Mouse (Mus musculus): ENCODE results near the gene Hes1. TPM values are rescaled to one million over a fixed set of nuclear protein-coding genes. Genes with fewer than 3 reads are reported as not detected.

Gene Hes1
- polyA plus RNA-seq, 1 experiment from 2014 or later = 19.7 TPM

DNA sequence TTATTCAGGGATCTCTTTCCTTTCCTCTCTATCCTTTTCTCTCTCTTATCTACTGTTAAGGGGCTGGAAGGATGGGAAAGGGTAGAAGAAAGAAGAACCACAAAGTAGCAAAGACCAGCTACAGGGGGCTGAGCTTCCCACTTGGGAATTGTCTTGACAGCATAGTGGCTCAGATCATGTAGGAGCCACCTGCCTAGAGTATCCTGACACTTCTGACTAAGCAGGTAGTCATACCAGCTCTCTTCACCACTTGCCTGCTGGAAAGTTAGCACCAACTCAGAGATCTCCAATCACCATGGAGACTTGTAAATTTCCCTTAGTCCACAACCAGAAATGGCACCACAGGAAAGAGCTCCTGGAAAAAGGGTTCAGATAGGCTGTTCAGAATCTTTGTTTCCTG is 46.9 kb downstream of the Hes1 start:
- Histone ChIP-seq H3K36me3 (no peaks in the 10 kb centered on the region), H3K27ac (no peak overlapping the region), H3K9ac (replicated peaks) (no peak overlapping the region), H3K4me1 (replicated peaks) (no peaks in the 10 kb centered on the region), H3K9me3 (peaks cover 12% of the 10 kb centered on the region; the same call in 1 of the 2 replicates), H3K4me3 (replicated peaks) (no peak overlapping the region), H3K27me3 (peaks cover 51% of the 10 kb centered on the region), H3K4me2 (replicated peaks) (no peak overlapping the region)
- no peak for ATAC-seq

DNA sequence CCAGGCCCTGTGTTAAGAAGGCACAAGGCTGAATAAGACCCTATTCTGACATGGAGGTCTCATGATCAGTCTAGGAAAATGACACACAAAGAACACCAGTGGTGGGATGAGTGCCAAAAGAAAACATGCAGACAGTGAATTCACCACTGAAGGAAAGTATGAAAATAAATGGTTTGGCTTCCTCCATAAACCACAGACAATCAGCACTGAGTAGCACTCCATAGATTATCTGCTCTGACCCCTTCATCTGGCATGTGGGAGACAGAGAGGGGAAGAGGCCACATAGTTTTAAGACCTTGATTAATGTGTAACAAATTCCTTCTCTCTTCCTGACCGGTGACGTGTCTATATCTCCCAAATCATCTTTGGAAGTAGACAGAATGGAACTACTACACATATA is 47.4 kb downstream of the Hes1 start:
- peaks cover 12% of the 10 kb centered on the region; the same call in 1 of the 2 replicates for H3K9me3 ChIP-seq
- H3K27ac ChIP-seq = no peak overlapping the region
- H3K4me1 ChIP-seq (replicated peaks) = no peaks in the 10 kb centered on the region
- no peak overlapping the region for H3K9ac ChIP-seq (replicated peaks)
- H3K36me3 ChIP-seq = no peaks in the 10 kb centered on the region
- WGBS = 97% methylated on average over 2 of the region's 2 CpGs
- peaks cover 51% of the 10 kb centered on the region for H3K27me3 ChIP-seq
- no peak for ATAC-seq
- no peak overlapping the region for H3K4me2 ChIP-seq (replicated peaks)
- H3K4me3 ChIP-seq (replicated peaks) = no peak overlapping the region

DNA sequence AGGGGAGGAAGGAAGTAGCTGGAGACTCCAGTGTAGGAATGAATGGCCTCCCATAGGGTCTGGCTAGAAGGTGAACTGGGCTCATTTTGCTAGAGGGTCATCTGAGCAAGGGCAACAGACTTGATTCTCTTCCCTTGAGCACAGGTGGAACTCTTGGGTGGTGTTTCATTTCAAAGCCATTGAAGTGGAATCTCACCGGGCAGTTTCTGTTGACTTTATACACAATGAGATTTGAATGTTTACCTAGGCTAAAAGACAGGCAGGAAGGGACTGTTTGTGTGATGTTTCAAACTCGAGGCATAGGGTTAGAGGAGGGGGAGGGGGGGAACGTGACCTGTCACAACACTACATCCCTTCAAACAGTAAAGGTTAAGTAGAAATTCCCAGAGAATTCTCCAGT is 49.0 kb downstream of the Hes1 start:
- Histone ChIP-seq H3K4me3 (replicated peaks) (no peak overlapping the region), H3K9me3 (peaks cover 12% of the 10 kb centered on the region; the same call in 1 of the 2 replicates), H3K27me3 (peaks cover 53% of the 10 kb centered on the region), H3K9ac (replicated peaks) (no peak overlapping the region), H3K4me2 (replicated peaks) (no peak overlapping the region), H3K36me3 (no peaks in the 10 kb centered on the region), H3K27ac (no peak overlapping the region), H3K4me1 (replicated peaks) (no peaks in the 10 kb centered on the region)
- no peak for ATAC-seq
- WGBS = 53% methylated on average over 3 of the region's 3 CpGs

DNA sequence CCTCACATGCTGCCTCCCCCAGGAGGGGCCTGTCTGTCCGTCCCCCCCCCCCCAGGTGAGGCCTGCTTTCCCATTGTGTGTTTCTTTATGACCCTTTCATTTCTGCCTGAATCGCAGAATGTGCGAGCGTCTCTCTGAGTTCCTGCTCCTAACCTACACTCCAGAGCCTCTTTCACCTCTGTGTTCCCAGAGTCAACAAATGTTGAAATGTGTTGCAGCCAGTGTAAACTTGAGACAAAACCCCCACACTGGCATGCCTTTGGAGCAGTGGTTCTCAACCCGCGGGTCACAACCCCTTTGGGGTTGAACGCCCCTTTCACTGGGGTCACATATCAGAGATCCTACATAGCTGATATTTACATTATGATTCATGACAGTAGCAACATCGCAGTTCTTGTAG is 49.6 kb downstream of the Hes1 start:
- H3K27ac ChIP-seq = no peak overlapping the region
- 81% methylated on average over 8 of the region's 8 CpGs for WGBS
- H3K4me1 ChIP-seq (replicated peaks) = no peaks in the 10 kb centered on the region
- ATAC-seq = no peak
- peaks cover 59% of the 10 kb centered on the region for H3K27me3 ChIP-seq
- H3K9me3 ChIP-seq = peaks cover 12% of the 10 kb centered on the region; the same call in 1 of the 2 replicates
- H3K36me3 ChIP-seq = no peaks in the 10 kb centered on the region
- no peak overlapping the region for H3K4me3 ChIP-seq (replicated peaks)
- no peak overlapping the region for H3K9ac ChIP-seq (replicated peaks)
- no peak overlapping the region for H3K4me2 ChIP-seq (replicated peaks)

DNA sequence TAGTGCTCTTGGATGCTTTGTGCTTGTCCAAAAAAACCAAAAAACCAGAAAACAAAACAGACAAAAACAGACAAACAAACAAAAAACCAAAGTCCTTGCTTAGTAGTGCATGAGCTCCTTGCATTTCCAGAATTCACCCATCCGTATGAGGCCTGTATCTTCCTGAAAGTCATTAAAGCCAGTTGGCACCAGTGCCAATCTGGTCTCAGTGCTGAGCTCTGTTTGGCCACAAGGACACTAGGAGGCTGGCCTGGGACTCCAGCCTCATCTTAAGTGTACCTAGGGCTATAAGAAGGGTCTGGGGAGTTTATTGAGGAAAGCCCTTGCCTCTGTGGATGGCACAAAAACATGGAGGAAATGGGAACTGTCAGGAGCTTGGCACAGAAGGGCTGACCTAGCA is 50.3 kb downstream of the Hes1 start:
- Histone ChIP-seq H3K36me3 (no peaks in the 10 kb centered on the region), H3K4me2 (replicated peaks) (no peak overlapping the region), H3K9me3 (peaks cover 11% of the 10 kb centered on the region; the same call in 1 of the 2 replicates), H3K27ac (no peak overlapping the region), H3K4me3 (replicated peaks) (no peak overlapping the region), H3K4me1 (replicated peaks) (no peaks in the 10 kb centered on the region), H3K9ac (replicated peaks) (no peak overlapping the region), H3K27me3 (peaks cover 65% of the 10 kb centered on the region)
- no peak for ATAC-seq
- WGBS = 78% methylated on average over 1 of the region's 1 CpGs

Other genes with a start within 250 kb of the Hes1 start
- not detected in 2 replicates for gene Cpn2, start 203.1 kb downstream of the Hes1 start, polyA plus RNA-seq (2015; fragmentation: Nextera tagmentation; extraction: Ambion mirVana)
- 0.11 and 0.19 TPM in 2 replicates for gene Lrrc15, start 218.9 kb downstream of the Hes1 start, polyA plus RNA-seq (2015; fragmentation: Nextera tagmentation; extraction: Ambion mirVana)
- gene Gp5, start 246.4 kb downstream of the Hes1 start, polyA plus RNA-seq (2015; fragmentation: Nextera tagmentation; extraction: Ambion mirVana) = 0.18 and 0.57 TPM in 2 replicates